Mouse (Mus musculus): Measurements from ENCODE around the gene Mbd3. TPM values are rescaled to one million over a fixed set of nuclear protein-coding genes. Genes with fewer than 3 reads are reported as not detected.

The Mbd3 gene
- polyA plus RNA-seq, 1 experiment from 2014 or later, result 204 TPM

GRCm38 (mm10) chr10:80417841-80418240, 18.5 kb upstream of the Mbd3 start:
- no peak overlapping the region for H3K9ac ChIP-seq (ENCODE audit: low read length)
- no peak overlapping the region for H3K4me3 ChIP-seq (ENCODE audit: low read length)
- no peaks in the 10 kb centered on the region for H3K27me3 ChIP-seq (ENCODE audit: control insufficient read depth, insufficient read depth, low read depth, low read length)
- H3K4me1 ChIP-seq (replicated peaks; ENCODE audit: control insufficient read depth, insufficient read depth, low read length), result peaks cover 4% of the 10 kb centered on the region; the same call in 1 of the 2 replicates
- no peaks in the 10 kb centered on the region for H3K9me3 ChIP-seq (ENCODE audit: control insufficient read depth, low read length)
- H3K4me2 ChIP-seq (ENCODE audit: low read depth, low read length), result no peak overlapping the region
- H3K36me3 ChIP-seq (ENCODE audit: control insufficient read depth, insufficient read depth, low read length), result peaks cover 76% of the 10 kb centered on the region
- no peak for ATAC-seq (ENCODE audit: low read depth)
- H3K27ac ChIP-seq (ENCODE audit: low read length), result no peak overlapping the region
- WGBS, result 88% methylated on average over 1 of the region's 1 CpGs

- 91% methylated on average over 10 of the region's 10 CpGs for WGBS
- no peak overlapping the region for H3K4me3 ChIP-seq (ENCODE audit: low read length)
- no peak overlapping the region for H3K27ac ChIP-seq (ENCODE audit: low read length)
- H3K36me3 ChIP-seq (ENCODE audit: control insufficient read depth, insufficient read depth, low read length), result peaks cover 81% of the 10 kb centered on the region
- H3K27me3 ChIP-seq (ENCODE audit: control insufficient read depth, insufficient read depth, low read depth, low read length), result no peaks in the 10 kb centered on the region
- no peak overlapping the region for H3K4me2 ChIP-seq (ENCODE audit: low read depth, low read length)
- H3K9ac ChIP-seq (ENCODE audit: low read length), result no peak overlapping the region
- ATAC-seq (ENCODE audit: low read depth), result no peak
- peaks cover 4% of the 10 kb centered on the region; the same call in 1 of the 2 replicates for H3K4me1 ChIP-seq (replicated peaks; ENCODE audit: control insufficient read depth, insufficient read depth, low read length)
- H3K9me3 ChIP-seq (ENCODE audit: control insufficient read depth, low read length), result no peaks in the 10 kb centered on the region
These were observed 18.0 kb upstream of the Mbd3 start for GRCm38 (mm10) chr10:80417371-80417770.

- ATAC-seq (ENCODE audit: low read depth), result no peak
- peaks cover 88% of the 10 kb centered on the region for H3K36me3 ChIP-seq (ENCODE audit: control insufficient read depth, insufficient read depth, low read length)
These were observed 16.2 kb upstream of the Mbd3 start for GRCm38 (mm10) chr10:80415566-80415965.

GRCm38 (mm10) chr10:80412656-80413541, 13.5 kb upstream of the Mbd3 start:
- ATAC-seq (ENCODE audit: low read depth), result peak; percentile 23; the same call in 1 of the 2 replicates
- 79% methylated on average over 44 of the region's 44 CpGs for WGBS
- H3K4me1 ChIP-seq (replicated peaks; ENCODE audit: control insufficient read depth, insufficient read depth, low read length), result no peaks in the 10 kb centered on the region
- H3K9ac ChIP-seq (ENCODE audit: low read length), result no peak overlapping the region
- no peaks in the 10 kb centered on the region for H3K9me3 ChIP-seq (ENCODE audit: control insufficient read depth, low read length)
- no peak overlapping the region for H3K27ac ChIP-seq (ENCODE audit: low read length)
- no peak overlapping the region for H3K4me3 ChIP-seq (ENCODE audit: low read length)
- no peaks in the 10 kb centered on the region for H3K27me3 ChIP-seq (ENCODE audit: control insufficient read depth, insufficient read depth, low read depth, low read length)
- peaks cover 76% of the 10 kb centered on the region for H3K36me3 ChIP-seq (ENCODE audit: control insufficient read depth, insufficient read depth, low read length)
- no peak overlapping the region for H3K4me2 ChIP-seq (ENCODE audit: low read depth, low read length)

More at GRCm38 (mm10) chr10:80415566-80415965, 16.2 kb upstream of the Mbd3 start:
- Histone ChIP-seq H3K4me3 (ENCODE audit: low read length) (no peak overlapping the region), H3K27ac (ENCODE audit: low read length) (no peak overlapping the region), H3K4me2 (ENCODE audit: low read depth, low read length) (no peak overlapping the region), H3K9ac (ENCODE audit: low read length) (no peak overlapping the region), H3K4me1 (replicated peaks; ENCODE audit: control insufficient read depth, insufficient read depth, low read length) (peaks cover 4% of the 10 kb centered on the region; the same call in 1 of the 2 replicates), H3K9me3 (ENCODE audit: control insufficient read depth, low read length) (no peaks in the 10 kb centered on the region), H3K27me3 (ENCODE audit: control insufficient read depth, insufficient read depth, low read depth, low read length) (no peaks in the 10 kb centered on the region)
- 90% methylated on average over 7 of the region's 7 CpGs for WGBS

GRCm38 (mm10) chr10:80407924-80408323, 8.6 kb upstream of the Mbd3 start:
- ATAC-seq (ENCODE audit: low read depth), result no peak
- H3K9ac ChIP-seq (ENCODE audit: low read length), result no peak overlapping the region
- H3K27ac ChIP-seq (ENCODE audit: low read length), result no peak overlapping the region
- 29% methylated on average over 4 of the region's 4 CpGs for WGBS
- no peak overlapping the region for H3K4me3 ChIP-seq (ENCODE audit: low read length)
- 0 out of 2 replicates have a peak, but pooled peaks cover 3% of the 10 kb centered on the region for H3K9me3 ChIP-seq (ENCODE audit: control insufficient read depth, low read length)
- H3K4me2 ChIP-seq (ENCODE audit: low read depth, low read length), result no peak overlapping the region
- H3K27me3 ChIP-seq (ENCODE audit: control insufficient read depth, insufficient read depth, low read depth, low read length), result no peaks in the 10 kb centered on the region
- peaks cover 43% of the 10 kb centered on the region for H3K36me3 ChIP-seq (ENCODE audit: control insufficient read depth, insufficient read depth, low read length)
- peaks cover 17% of the 10 kb centered on the region for H3K4me1 ChIP-seq (replicated peaks; ENCODE audit: control insufficient read depth, insufficient read depth, low read length)

GRCm38 (mm10) chr10:80406684-80407501, 7.5 kb upstream of the Mbd3 start, which contains the start of gene Uqcr11:
Gene Uqcr11 (minus strand): TSS chr10:80406830.
- H3K9me3 ChIP-seq (ENCODE audit: control insufficient read depth, low read length), result 0 out of 2 replicates have a peak, but pooled peaks cover 3% of the 10 kb centered on the region
- H3K27me3 ChIP-seq (ENCODE audit: control insufficient read depth, insufficient read depth, low read depth, low read length), result no peaks in the 10 kb centered on the region
- peak within 1 kb of the TSS; percentile 71 for H3K4me2 ChIP-seq (ENCODE audit: low read depth, low read length)
- H3K36me3 ChIP-seq (ENCODE audit: control insufficient read depth, insufficient read depth, low read length), result peaks cover 42% of the 10 kb centered on the region
- H3K4me1 ChIP-seq (replicated peaks; ENCODE audit: control insufficient read depth, insufficient read depth, low read length), result peaks cover 17% of the 10 kb centered on the region
- H3K9ac ChIP-seq (ENCODE audit: low read length), result peak within 1 kb of the TSS; percentile 87
- 1% methylated on average over 27 of the region's 27 CpGs for WGBS
- H3K4me3 ChIP-seq (ENCODE audit: low read length), result peak within 1 kb of the TSS; percentile 72
- peak within 1 kb of the TSS; percentile 84 for H3K27ac ChIP-seq (ENCODE audit: low read length)
- peak; percentile 86 for ATAC-seq (ENCODE audit: low read depth)

- Histone ChIP-seq H3K9me3 (ENCODE audit: control insufficient read depth, low read length) (0 out of 2 replicates have a peak, but pooled peaks cover 3% of the 10 kb centered on the region), H3K36me3 (ENCODE audit: control insufficient read depth, insufficient read depth, low read length) (peaks cover 30% of the 10 kb centered on the region), H3K27ac (ENCODE audit: low read length) (no peak overlapping the region), H3K9ac (ENCODE audit: low read length) (peak overlapping the region; percentile 87), H3K4me1 (replicated peaks; ENCODE audit: control insufficient read depth, insufficient read depth, low read length) (peaks cover 20% of the 10 kb centered on the region), H3K4me3 (ENCODE audit: low read length) (peak overlapping the region; percentile 72), H3K4me2 (ENCODE audit: low read depth, low read length) (peak overlapping the region; percentile 71), H3K27me3 (ENCODE audit: control insufficient read depth, insufficient read depth, low read depth, low read length) (no peaks in the 10 kb centered on the region)
- no peak for ATAC-seq (ENCODE audit: low read depth)
- WGBS, result 53% methylated on average over 10 of the region's 10 CpGs
These were observed 6.3 kb upstream of the Mbd3 start for GRCm38 (mm10) chr10:80405481-80406173.

- Histone ChIP-seq H3K9ac (ENCODE audit: low read length) (no peak overlapping the region), H3K9me3 (ENCODE audit: control insufficient read depth, low read length) (0 out of 2 replicates have a peak, but pooled peaks cover 3% of the 10 kb centered on the region), H3K4me1 (replicated peaks; ENCODE audit: control insufficient read depth, insufficient read depth, low read length) (peaks cover 27% of the 10 kb centered on the region), H3K27ac (ENCODE audit: low read length) (no peak overlapping the region), H3K27me3 (ENCODE audit: control insufficient read depth, insufficient read depth, low read depth, low read length) (no peaks in the 10 kb centered on the region), H3K36me3 (ENCODE audit: control insufficient read depth, insufficient read depth, low read length) (peaks cover 16% of the 10 kb centered on the region), H3K4me3 (ENCODE audit: low read length) (no peak overlapping the region), H3K4me2 (ENCODE audit: low read depth, low read length) (no peak overlapping the region)
- WGBS, result 78% methylated on average over 4 of the region's 4 CpGs
- ATAC-seq (ENCODE audit: low read depth), result no peak
These were observed 3.8 kb upstream of the Mbd3 start for GRCm38 (mm10) chr10:80403044-80403692.

Measured in lung, embryonic 16.5 days (tissue).